Mouse (Mus musculus): ENCODE data around the gene Gabrg1.

Gene Gabrg1

DNA sequence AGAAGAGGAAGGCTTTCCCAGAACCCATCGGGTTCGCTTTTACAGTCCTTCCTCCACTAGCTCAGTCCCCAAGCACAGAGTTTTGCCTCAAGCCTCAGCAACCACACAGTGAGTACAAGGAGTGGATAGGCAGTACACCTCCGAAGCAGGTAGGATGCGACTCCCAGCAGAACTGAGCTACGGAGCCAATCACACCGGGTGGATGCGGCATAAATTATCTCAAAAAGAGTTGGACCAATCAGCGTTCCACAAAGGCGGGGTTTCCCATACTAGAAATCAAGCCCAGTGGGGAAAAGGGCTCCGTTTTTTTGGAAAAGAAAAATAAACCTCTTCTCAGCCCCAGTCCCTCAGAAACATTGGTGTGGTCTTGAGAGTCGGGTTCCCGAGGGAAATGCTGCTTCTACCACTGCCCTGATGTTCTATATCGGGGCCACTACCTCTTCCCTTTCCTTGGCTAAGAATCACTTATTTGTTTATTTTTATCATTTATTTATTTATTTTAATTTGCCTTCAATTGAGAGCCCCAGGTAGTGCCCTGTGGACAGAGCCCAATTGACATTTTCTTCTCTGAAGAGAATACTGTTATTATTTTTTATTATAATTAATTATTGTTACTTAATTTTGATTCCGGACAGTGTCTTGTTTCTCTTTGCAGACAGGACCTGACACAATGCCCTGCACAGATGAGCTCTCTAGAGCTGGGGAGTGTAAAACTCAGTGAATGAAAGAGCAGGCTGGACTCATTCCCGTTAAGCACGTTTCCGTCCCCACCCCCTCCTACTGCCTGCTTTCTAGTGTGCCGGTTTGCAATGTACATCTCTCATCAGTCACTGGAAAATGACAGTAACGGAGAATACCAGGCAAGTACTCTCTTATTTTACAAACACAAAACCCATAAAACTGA is at the start of gene Gabrg1:
TSS of gene Gabrg1 (minus strand) at position 426 of the 904 bp plus-strand sequence.
- DNase-seq (ENCODE audit: low read depth) = no peak

DNA sequence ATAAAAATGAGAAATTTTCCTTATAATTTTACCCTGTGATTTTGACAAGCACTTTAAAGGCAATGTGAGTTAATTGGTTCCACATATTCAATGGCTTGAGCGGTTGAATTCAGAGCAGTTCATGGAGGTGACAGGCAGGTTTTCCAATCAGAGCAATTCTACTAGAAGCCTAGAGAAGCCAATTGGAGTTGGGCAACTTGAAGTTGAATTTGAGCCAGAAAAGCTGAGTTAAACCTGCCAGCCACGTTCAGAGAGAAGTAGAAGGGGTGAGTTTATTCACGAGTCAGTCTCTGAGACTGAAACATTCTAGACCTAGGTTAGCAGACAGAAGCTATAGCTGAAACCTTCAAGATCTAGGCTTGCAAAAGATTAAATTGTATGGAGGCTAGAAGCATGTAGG is 41.6 kb upstream of the Gabrg1 start:
- no peak for DNase-seq (ENCODE audit: low read depth)

DNA sequence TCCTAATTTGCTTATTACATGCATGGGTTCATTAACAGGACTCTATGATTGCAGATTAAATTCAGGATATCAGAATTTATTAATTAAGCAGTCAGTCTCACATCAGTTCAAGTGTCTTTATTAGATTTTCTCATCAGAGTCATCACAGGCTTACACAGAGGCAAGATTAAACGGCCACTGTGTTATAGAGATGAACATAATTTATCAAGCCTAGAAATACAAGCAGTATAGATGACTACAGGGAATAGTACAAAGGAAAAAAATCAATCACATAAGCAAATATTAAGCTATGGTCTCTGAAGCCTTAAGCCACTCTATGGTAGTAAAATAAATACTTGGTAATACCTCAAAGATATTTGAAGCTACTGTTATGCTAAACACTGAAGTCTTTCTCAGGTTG is 27.7 kb upstream of the Gabrg1 start:
- DNase-seq (ENCODE audit: low read depth) = no peak

DNA sequence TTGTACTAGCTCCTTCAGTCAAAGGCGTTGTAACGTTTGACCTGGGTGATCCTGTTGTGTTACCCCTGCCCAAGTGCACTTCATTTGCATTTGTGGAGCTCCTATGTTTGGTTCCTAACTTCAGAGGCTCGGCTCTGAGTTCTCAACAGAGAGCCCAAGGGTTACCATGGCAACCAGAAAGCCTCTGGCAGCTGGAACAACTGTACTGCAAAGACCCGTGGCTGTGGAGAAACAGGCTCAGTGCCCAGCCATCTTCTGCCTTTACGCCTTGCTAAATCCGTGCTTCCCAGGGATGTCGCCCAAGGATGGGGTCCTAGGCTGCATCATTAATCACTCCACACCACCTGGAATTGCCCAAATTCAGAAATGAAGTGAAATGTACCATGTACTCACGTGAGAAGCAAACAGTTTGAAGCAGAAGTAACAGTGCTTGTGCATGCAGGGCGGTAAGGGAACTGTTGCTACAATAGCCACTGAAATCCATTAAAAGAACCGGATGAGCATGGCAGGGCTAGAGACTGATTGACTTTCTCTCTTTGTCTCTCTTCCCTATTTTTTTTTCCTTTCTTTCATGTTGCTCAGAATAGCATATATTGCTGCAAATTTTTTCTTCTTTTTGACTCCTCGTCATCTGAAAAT is 798 bp upstream of the Gabrg1 start:
- no peak for DNase-seq (ENCODE audit: low read depth)

DNA sequence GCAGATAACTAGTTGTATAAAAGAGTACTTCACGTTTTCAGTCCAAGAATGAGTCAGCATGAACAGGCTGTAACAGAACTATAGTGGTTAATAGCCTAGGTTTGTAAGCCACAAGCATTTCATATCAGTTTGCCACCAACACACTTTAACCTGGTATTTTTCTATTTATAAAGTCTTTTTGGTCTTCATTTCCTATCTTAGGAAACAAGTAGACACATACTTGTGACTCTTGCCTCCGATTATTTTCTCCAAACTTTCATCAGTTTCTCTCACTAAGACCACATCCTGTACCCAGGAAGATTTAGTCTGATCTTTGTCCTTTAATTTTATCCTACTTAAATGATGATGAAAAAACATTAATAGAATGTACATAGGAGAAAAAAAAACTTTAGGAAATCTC is 23.7 kb downstream of the Gabrg1 start:
- no peak for DNase-seq (ENCODE audit: low read depth)

DNA sequence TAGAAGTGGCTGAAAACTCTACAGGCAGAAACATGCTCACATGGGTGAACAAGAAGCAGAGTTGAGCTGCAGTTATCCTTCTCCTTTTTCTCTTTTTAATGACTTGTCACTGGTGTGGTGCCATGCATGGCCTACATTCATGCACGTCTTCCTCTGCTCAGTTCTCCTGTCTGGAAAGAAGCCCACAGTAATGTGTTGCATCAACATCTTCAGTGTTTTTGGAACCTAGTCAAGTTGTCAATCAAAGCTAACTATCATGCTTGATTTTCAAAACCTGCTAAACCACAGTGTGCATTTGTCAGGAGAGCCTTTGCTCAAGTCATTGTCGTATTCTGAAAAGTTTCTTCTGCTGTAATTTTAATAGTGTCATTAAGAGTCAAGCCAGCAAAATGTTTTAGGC is 106.3 kb downstream of the Gabrg1 start:
- no peak for DNase-seq (ENCODE audit: low read depth)

DNA sequence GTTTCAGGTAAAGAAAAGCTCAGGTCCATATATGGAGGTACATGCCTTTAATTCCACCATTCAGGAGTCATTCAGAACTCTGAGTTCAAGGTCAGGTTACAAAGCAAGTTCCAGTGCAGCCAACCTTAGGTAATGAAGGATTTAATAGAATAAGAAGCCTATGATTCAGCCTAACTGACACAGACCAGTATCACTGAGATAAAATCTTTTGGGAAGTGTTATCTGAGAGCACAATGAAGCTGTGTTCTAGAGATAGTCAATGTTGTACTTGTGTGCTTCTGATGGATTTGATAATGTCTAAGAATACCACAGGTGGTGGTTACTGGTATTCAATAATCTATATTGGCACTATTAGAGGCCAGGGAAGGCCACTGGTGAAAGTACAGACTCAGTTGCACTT is 138.1 kb downstream of the Gabrg1 start:
- DNase-seq (ENCODE audit: low read depth) = no peak
